In genomic region chr5:148802720-148803119, GRCm38 (mm10) we compare ENCODE assay signal across 20 mouse cellular contexts.
A peak's percentile ranks its signal among the peaks of the same experiment; 100 is the strongest.
DNase-seq lines count a peak whose midpoint lies in the region; ATAC-seq and TF ChIP-seq lines count a peak whose summit lies in the region.
"Had no signal": no experiment of that assay in that cellular context is flagged by ENCODE, and none has a peak within 500 bp of the region (broad histone marks: within the 10 kb centered on the region; RNA-seq: fewer than 3 reads in every experiment).

No protein-coding gene starts in this region.

- no peaks in the 10 kb centered on the region for H3K27me3 ChIP-seq in hindbrain, postnatal 0 days (ENCODE audit: insufficient read depth, low read length)
- no peaks in the 10 kb centered on the region; the same call in 1 of the 2 replicates for H3K27me3 ChIP-seq in hindbrain, embryonic 10.5 days (ENCODE audit: insufficient read depth, poor library complexity, severe bottlenecking)
- H3K27me3 ChIP-seq in intestine, postnatal 0 days (replicated peaks; ENCODE audit: control insufficient read depth, insufficient read depth, low read length) = no peaks in the 10 kb centered on the region
- H3K27me3 ChIP-seq in liver, embryonic 11.5 days (replicated peaks; ENCODE audit: control insufficient read depth, insufficient read depth, low read length) = peaks cover 8% of the 10 kb centered on the region; the same call in 1 of the 2 replicates
- H3K27me3 ChIP-seq: heart, embryonic 15.5 days had no signal

- no peak for TF ChIP-seq CTCF in hindbrain, postnatal 0 days (IDR thresholded peaks at IDR 0.05; ENCODE audit: low read depth)
- TF ChIP-seq CTCF in intestine, postnatal 0 days (IDR thresholded peaks at IDR 0.05; ENCODE audit: low read depth) = no peak

- H3K4me2 ChIP-seq in hindbrain, postnatal 0 days (ENCODE audit: low read depth, low read length) = no peak overlapping the region
- no peak overlapping the region for H3K4me2 ChIP-seq in intestine, postnatal 0 days (replicated peaks; ENCODE audit: low read depth)
- H3K4me2 ChIP-seq in liver, embryonic 11.5 days = no peak overlapping the region
- H3K4me2 ChIP-seq: heart, embryonic 15.5 days; liver, embryonic 12.5 days had no signal

- DNase-seq in hindbrain, postnatal 0 days (ENCODE audit: low spot score) = no peak
- no peak for DNase-seq in hindbrain, embryonic 10.5 days (ENCODE audit: low spot score)
- peak; percentile 77 for DNase-seq in retina, postnatal 1 day
- no peak for DNase-seq in retina, embryonic 14.5 days (ENCODE audit: low spot score)
- peak; percentile 47 for DNase-seq in brain, adult 2 months (ENCODE audit: low read depth, low spot score)
- DNase-seq in liver, embryonic 11.5 days (ENCODE audit: low spot score) = no peak
- DNase-seq: adrenal gland, postnatal 14 days; cerebellum, adult 9-11 months; gastrocnemius, adult 2 months; heart, adult 2 months; heart, postnatal 4 days; kidney, adult 8-10 months; kidney, postnatal 25 days; left cerebral cortex, postnatal 4 days; lung, adult 2 months; thymus, adult 2 months had no signal

- ATAC-seq in hindbrain, postnatal 0 days = peak; percentile 18
- no peak for ATAC-seq in intestine, postnatal 0 days
- no peak for ATAC-seq in liver, embryonic 11.5 days (replicated peaks; ENCODE audit: low FRiP score)
- ATAC-seq: forebrain, embryonic 16.5 days; liver, embryonic 12.5 days had no signal

- H3K27ac ChIP-seq in hindbrain, postnatal 0 days = no peak overlapping the region
- H3K27ac ChIP-seq in hindbrain, embryonic 10.5 days = no peak overlapping the region
- no peak overlapping the region for H3K27ac ChIP-seq in intestine, postnatal 0 days (ENCODE audit: low read depth, low read length)
- no peak overlapping the region for H3K27ac ChIP-seq in liver, embryonic 11.5 days (ENCODE audit: low read depth, low read length)
- H3K27ac ChIP-seq: gastrocnemius, adult 2 months; heart, adult 2 months; heart, embryonic 15.5 days; liver, embryonic 12.5 days had no signal

- 50% methylated on average over 9 of the region's 9 CpGs for WGBS in hindbrain, postnatal 0 days
- WGBS in hindbrain, embryonic 10.5 days = 75% methylated on average over 9 of the region's 9 CpGs
- 75% methylated on average over 9 of the region's 9 CpGs for WGBS in intestine, postnatal 0 days
- 85% methylated on average over 9 of the region's 9 CpGs for WGBS in liver, embryonic 11.5 days

- H3K9me3 ChIP-seq in hindbrain, postnatal 0 days (ENCODE audit: low read length) = no peaks in the 10 kb centered on the region
- H3K9me3 ChIP-seq in hindbrain, embryonic 10.5 days = peaks cover 2% of the 10 kb centered on the region; the same call in 1 of the 2 replicates
- H3K9me3 ChIP-seq in intestine, postnatal 0 days (ENCODE audit: control insufficient read depth) = no peaks in the 10 kb centered on the region
- H3K9me3 ChIP-seq in liver, embryonic 11.5 days (ENCODE audit: control insufficient read depth, low read length) = peaks cover 1% of the 10 kb centered on the region; the same call in 1 of the 2 replicates
- H3K9me3 ChIP-seq: heart, embryonic 15.5 days had no signal

- H3K4me3 ChIP-seq in hindbrain, postnatal 0 days (ENCODE audit: low read length) = no peak overlapping the region
- H3K4me3 ChIP-seq in hindbrain, embryonic 10.5 days = no peak overlapping the region
- H3K4me3 ChIP-seq in intestine, postnatal 0 days (ENCODE audit: low read depth, low read length) = no peak overlapping the region
- H3K4me3 ChIP-seq in liver, embryonic 11.5 days (ENCODE audit: low read depth, low read length) = no peak overlapping the region
- H3K4me3 ChIP-seq: gastrocnemius, adult 2 months; heart, adult 2 months; heart, embryonic 15.5 days; liver, embryonic 12.5 days had no signal

- H3K9ac ChIP-seq in hindbrain, postnatal 0 days (replicated peaks; ENCODE audit: low read length) = no peak overlapping the region
- H3K9ac ChIP-seq in intestine, postnatal 0 days (ENCODE audit: low read depth, low read length) = no peak overlapping the region
- no peak overlapping the region for H3K9ac ChIP-seq in liver, embryonic 11.5 days (ENCODE audit: low read depth, low read length)
- H3K9ac ChIP-seq: heart, embryonic 15.5 days; liver, embryonic 12.5 days had no signal

- H3K4me1 ChIP-seq in hindbrain, postnatal 0 days (ENCODE audit: insufficient read depth, low read length) = peaks cover 3% of the 10 kb centered on the region; the same call in 1 of the 2 replicates
- peaks cover 25% of the 10 kb centered on the region for H3K4me1 ChIP-seq in hindbrain, embryonic 10.5 days (replicated peaks)
- H3K4me1 ChIP-seq in intestine, postnatal 0 days (replicated peaks; ENCODE audit: control insufficient read depth, insufficient read depth, low read length) = no peaks in the 10 kb centered on the region
- H3K4me1 ChIP-seq in liver, embryonic 11.5 days (replicated peaks; ENCODE audit: control insufficient read depth, insufficient read depth, low read length) = peaks cover 4% of the 10 kb centered on the region; the same call in 1 of the 2 replicates

- H3K36me3 ChIP-seq in hindbrain, postnatal 0 days (ENCODE audit: insufficient read depth, low read length) = no peaks in the 10 kb centered on the region
- H3K36me3 ChIP-seq in hindbrain, embryonic 10.5 days = no peaks in the 10 kb centered on the region
- H3K36me3 ChIP-seq in intestine, postnatal 0 days (ENCODE audit: control insufficient read depth, insufficient read depth) = no peaks in the 10 kb centered on the region
- no peaks in the 10 kb centered on the region for H3K36me3 ChIP-seq in liver, embryonic 11.5 days (ENCODE audit: control insufficient read depth, insufficient read depth, low read length)
- H3K36me3 ChIP-seq: heart, embryonic 15.5 days; liver, embryonic 12.5 days had no signal

Comparison
In these comparisons a context has a peak if more than half of its experiments do, and no peak if none do; other contexts are left out.
1. DNase-seq: peak in retina, postnatal 1 day (single experiment) and brain, adult 2 months (single experiment); none in hindbrain, postnatal 0 days (single experiment), hindbrain, embryonic 10.5 days (single experiment), retina, embryonic 14.5 days (single experiment) and liver, embryonic 11.5 days (single experiment).